Mouse (Mus musculus): ENCODE results near the gene Otub2. TPM values are rescaled to one million over a fixed set of nuclear protein-coding genes. Genes with fewer than 3 reads are reported as not detected.

Otub2 gene
- 6.2 TPM for polyA plus RNA-seq (2014; fragmentation: Illumina TruSeq; extraction: RNeasy Lipid Tissue Mini Kit (QIAGEN cat#74804); ENCODE audit: low read depth, low replicate concordance)

DNA sequence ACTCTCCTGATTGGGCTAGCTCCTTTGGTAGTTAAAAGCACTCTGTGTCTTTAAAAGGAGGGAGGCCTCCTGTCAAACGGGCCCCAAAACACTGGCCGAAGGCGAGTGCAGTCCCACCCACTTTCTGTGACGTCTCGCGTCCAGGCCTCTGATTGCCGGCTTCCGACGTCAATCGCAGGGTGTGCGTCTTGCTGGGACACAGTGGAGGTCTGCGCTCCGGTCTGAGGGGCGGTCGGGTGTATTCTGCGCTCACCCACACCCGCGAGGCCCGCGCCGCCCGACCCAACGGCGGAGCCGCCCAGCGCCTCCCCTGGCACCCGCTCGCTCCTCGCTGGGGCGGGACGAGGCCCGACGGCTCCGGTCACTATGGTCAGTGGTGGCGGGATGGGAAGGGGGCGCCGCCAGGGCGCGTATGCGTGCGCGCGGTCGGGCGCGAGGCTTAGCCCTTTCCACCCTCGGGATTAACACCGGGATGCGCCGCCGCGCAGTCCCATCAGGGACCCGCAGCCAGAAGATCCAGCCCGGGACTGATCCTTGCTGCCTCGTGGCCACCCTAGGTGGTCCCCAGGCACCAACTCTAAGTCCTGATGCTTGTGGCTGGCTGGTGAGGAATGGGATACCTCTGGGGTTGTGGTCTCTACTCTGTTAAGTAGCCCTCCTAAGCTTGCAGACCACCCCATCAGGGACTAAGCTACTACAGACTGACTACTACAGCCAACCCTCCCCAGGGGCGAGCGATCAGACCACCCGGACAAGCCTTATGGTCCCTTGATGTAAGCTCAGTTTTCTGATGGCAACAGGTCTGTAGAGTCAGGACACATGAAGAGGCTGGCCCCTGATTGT is at the start of gene Otub2:
Gene Otub2, plus strand, starts transcription at position 178 of the 843 bp plus-strand sequence.

DNA sequence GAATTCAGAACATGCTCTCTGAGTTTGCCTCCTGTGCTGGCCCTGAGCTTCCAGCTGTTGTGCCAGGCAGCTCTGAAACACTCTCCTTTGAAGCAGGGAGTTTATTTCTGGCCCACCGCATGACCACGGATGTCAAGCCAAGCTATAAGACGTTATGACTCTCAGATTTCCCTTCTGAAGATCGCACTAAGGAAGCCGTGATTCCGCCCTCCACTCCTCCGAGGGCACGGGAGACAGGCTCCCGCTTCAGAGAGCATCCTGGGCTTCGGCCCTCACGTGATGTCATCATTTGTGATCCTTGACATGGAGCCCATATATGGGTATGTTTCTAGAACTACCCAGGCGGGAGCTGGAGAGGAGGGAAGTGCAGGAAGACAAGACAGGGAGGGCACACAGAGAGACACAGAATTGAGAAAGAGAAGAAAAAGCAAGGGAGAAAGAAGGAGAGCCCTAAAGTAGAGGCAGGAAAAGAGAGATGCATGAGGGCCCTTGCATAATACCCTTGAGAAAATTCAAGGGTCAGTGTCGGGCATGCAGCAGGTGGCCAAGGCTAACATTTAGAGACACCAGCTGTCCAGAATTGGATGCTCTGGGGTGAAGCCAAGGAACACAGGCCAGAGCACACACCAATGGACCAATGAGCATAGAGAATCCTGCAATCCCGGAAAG is 32.6 kb upstream of the Otub2 start, which contains the start of gene Asb2:
Gene Asb2, minus strand, starts transcription at position 256 of the 669 bp plus-strand sequence.

DNA sequence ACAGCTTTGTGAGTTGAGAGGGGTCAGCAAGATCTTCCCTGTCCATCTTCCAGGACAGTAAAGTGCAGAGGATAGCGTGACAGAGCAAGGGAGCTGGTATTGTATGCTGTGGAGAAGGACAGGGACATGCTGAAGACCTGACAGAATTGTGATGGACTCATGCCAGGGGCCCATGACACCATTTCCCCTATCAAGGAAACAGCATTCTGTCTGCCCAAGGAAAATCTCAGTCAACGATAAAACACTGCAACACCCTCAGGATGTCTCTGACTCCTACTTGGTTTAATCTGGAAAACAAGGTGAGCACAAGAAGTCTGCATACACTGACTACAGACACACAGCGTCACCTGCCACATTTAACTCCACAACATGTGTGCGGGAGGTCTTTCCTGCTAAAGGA is 19.2 kb downstream of the Otub2 start, which contains the start of gene 9330161L09Rik:
Gene 9330161L09Rik, minus strand, starts transcription at position 101 of the 400 bp plus-strand sequence.

DNA sequence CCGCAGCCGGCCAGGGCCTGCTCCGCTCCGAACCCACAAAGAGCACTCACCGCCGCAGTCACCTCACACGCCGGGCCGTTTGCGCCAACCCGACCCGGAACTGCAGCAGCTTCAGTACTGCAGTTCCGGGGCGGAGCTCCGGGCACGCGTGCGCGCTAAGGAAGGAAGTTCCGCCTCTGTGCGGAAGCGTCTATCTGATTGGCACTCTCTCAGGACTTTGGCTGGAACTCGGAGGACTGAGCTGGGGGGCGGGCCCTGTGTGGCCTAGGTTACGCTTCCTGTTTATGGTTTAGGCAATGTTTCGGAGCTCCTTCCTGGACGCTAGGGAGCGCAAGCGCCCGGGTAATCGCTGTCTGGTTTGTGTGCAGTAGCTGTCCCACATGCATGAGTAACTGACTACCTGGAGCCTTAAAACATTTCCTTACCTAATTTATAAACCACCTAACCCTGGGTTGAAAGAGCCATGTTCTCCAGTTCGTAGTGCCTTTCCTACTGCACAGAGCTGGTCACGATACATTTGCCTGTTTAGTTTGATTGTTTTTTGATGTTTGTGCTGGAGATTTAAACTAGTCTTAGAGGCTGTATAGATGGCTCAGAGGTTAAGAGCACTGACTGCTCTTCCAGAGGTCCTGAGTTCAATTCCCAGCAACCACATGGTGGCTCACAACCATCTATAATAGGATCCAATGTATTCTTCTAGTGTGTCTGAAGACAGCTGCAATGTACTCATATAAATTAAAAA is 37.4 kb downstream of the Otub2 start, which contains the start of gene Ddx24:
Gene Ddx24, minus strand, starts transcription at position 102 of the 742 bp plus-strand sequence.

DNA sequence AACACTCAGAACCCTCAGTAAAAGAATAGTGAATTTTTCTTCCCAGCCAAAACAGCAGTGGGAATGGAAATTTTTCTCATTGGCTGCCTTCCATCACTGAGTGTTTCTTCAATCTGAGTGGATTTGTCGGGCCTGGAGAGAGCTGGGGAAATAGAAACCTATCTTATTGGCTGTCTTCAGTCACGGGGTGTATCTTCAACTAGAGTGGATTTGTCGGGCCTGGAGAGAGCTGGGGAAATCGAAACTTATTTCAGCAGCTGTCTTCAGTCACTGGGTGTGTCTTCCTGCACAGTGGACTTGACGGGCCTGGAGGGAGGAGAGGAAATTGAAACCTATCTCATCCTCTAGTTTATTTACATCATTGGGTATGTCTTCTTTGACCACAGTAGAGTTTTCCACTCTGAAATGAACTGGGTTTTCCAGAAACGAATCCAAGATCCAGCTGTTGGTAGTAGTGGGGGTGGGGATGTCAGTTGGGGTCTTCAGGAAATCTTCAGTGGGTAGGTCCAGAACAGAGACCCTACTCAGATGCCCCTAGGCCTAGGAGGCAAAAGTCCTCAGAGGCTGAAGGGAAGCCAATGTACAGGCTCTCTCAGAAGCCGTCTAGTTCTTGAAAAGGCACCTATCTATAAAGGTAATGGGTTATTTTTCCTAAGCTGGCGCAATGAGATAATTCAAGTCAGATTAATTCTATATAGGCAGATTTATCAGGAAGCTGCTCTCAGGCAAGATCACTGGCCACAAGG is 45.7 kb downstream of the Otub2 start, which contains the start of gene Ifi27:
Gene Ifi27, plus strand, starts transcription at position 226 of the 746 bp plus-strand sequence.

DNA sequence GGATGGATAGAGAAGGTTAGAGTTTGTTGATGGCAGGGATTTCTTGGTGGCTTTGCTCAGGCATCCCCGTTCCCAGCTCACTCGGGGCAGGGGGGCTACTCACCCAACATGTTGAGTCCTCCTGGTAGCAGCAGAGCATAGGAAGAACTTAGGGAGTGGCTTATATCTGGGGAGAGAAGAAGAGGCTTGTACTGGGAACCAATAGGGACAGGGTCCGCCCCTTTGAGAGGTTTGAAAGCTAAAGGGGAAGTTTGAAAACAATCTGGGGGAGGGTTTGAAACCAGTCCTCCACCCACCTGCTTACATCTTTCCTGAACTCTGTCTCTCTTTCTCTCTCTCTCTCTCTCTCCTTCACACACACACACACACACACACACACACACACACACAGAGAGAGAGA is 55.0 kb downstream of the Otub2 start, which contains the start of gene Ifi27l2a:
Gene Ifi27l2a, minus strand, starts transcription at position 157 of the 400 bp plus-strand sequence.

Other genes with a start within 250 kb of the Otub2 start
- not detected for gene Prima1, start 146.5 kb upstream of the Otub2 start, polyA plus RNA-seq (2014; fragmentation: Illumina TruSeq; extraction: RNeasy Lipid Tissue Mini Kit (QIAGEN cat#74804); ENCODE audit: low read depth, low replicate concordance)
- gene Fam181a, start 77.7 kb upstream of the Otub2 start, polyA plus RNA-seq (2014; fragmentation: Illumina TruSeq; extraction: RNeasy Lipid Tissue Mini Kit (QIAGEN cat#74804); ENCODE audit: low read depth, low replicate concordance), result not detected
- gene Asb2, start 32.7 kb upstream of the Otub2 start, polyA plus RNA-seq (2014; fragmentation: Illumina TruSeq; extraction: RNeasy Lipid Tissue Mini Kit (QIAGEN cat#74804); ENCODE audit: low read depth, low replicate concordance), result 436 TPM
- 1.5 TPM for gene 9330161L09Rik, start 19.1 kb downstream of the Otub2 start, polyA plus RNA-seq (2014; fragmentation: Illumina TruSeq; extraction: RNeasy Lipid Tissue Mini Kit (QIAGEN cat#74804); ENCODE audit: low read depth, low replicate concordance)
- gene Ddx24, start 37.1 kb downstream of the Otub2 start, polyA plus RNA-seq (2014; fragmentation: Illumina TruSeq; extraction: RNeasy Lipid Tissue Mini Kit (QIAGEN cat#74804); ENCODE audit: low read depth, low replicate concordance), result 68.1 TPM
- gene Ifi27, start 45.5 kb downstream of the Otub2 start, polyA plus RNA-seq (2014; fragmentation: Illumina TruSeq; extraction: RNeasy Lipid Tissue Mini Kit (QIAGEN cat#74804); ENCODE audit: low read depth, low replicate concordance), result 87.1 TPM
- gene Ifi27l2a, start 55.0 kb downstream of the Otub2 start, polyA plus RNA-seq (2014; fragmentation: Illumina TruSeq; extraction: RNeasy Lipid Tissue Mini Kit (QIAGEN cat#74804); ENCODE audit: low read depth, low replicate concordance), result 180 TPM
- 0.58 TPM for gene Ifi27l2b, start 68.5 kb downstream of the Otub2 start, polyA plus RNA-seq (2014; fragmentation: Illumina TruSeq; extraction: RNeasy Lipid Tissue Mini Kit (QIAGEN cat#74804); ENCODE audit: low read depth, low replicate concordance)
- gene Ppp4r4, start 143.6 kb downstream of the Otub2 start, polyA plus RNA-seq (2014; fragmentation: Illumina TruSeq; extraction: RNeasy Lipid Tissue Mini Kit (QIAGEN cat#74804); ENCODE audit: low read depth, low replicate concordance), result 0.31 TPM
- not detected for gene Serpina10, start 242.8 kb downstream of the Otub2 start, polyA plus RNA-seq (2014; fragmentation: Illumina TruSeq; extraction: RNeasy Lipid Tissue Mini Kit (QIAGEN cat#74804); ENCODE audit: low read depth, low replicate concordance)